Mouse (Mus musculus) kidney, adult 2 months (tissue): Measurements from ENCODE around the gene Gon7.

Experiments used
- CTCF ChIP-seq: fragments of 200-500 bp; conservative IDR thresholded peaks from 2 replicates; pipeline ENCODE4 v1.5.1; 2011; ENCODE audit warnings: low read depth, mild to moderate bottlenecking, control low read depth, low read length, moderate library complexity, mixed read lengths; ENCODE audit not compliant: insufficient read depth, insufficient read length
- POLR2A ChIP-seq: fragments of 200-500 bp; IDR thresholded peaks from one replicate; pipeline ENCODE4 v1.6.1; 2011; ENCODE audit warnings: low read depth, low read length, control low read depth

DNA sequence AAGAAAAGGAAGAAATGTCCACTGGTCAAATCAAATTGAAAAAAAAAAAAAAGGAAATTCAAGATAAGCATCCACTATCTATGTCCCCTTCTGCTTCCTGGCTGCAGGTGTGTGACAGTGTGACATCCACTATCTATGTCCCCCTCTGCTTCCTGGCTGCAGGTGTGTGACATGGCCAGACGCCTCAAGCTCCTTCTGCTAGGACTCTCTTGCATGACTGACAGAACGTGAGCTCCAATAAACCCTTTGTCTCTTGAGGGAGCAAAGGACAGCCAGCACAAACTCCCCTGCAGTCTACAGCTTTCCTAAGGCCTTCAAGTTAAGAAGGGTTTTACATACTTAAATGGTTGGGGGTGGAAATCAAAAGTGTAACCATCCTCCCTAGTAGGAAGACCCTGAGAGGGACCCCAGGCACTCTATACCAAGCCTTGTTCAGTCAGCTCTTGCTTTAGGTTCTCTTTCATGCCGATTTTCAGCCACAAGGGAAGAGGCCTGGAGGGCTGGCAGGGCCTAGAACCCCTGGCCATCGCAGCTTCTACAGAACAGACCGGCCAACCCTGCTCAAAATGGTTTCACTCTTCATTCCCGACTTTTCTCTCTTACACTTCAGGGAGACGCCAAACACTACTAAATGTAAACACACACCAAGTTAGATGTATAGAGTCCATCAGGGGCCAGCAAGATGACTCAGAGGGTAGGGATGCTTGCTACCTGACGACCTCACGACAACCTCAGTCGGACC lies 42.8 kb downstream of the Gon7 start:
- TF ChIP-seq CTCF, result no peak
- TF ChIP-seq POLR2A, result no peak
